Mouse (Mus musculus): ENCODE data around the gene Gjb2. TPM values are rescaled to one million over a fixed set of nuclear protein-coding genes. Genes with fewer than 3 reads are reported as not detected.
"Not testable (repeated sequence)": the region's sequence is repeated elsewhere in the genome, so short reads cannot be mapped to it uniquely, and the experiment has no call there.

The Gjb2 gene
- polyA plus RNA-seq, 1 experiment from 2014 or later = not detected

GRCm38 (mm10) chr14:57095855-57096254 lies 8.6 kb downstream of the Gjb2 start:
- Histone ChIP-seq H3K4me1 (ENCODE audit: control insufficient read depth in 2 of 2, insufficient read depth in 2 of 2, low read length in 2 of 2) (no peaks in the 10 kb centered on the region), H3K27ac (replicated peaks in 1 of 2; ENCODE audit: control insufficient read depth in 1 of 2, insufficient read depth in 1 of 2, low read depth in 2 of 2, low read length in 2 of 2) (no peak overlapping the region), H3K4me3 (ENCODE audit: control insufficient read depth in 1 of 2, insufficient read depth in 1 of 2, low read depth in 1 of 2, low read length in 2 of 2) (no peak overlapping the region), H3K36me3 (ENCODE audit: control insufficient read depth, insufficient read depth, low read length) (no peaks in the 10 kb centered on the region), H3K4me2 (ENCODE audit: low read length) (no peak overlapping the region), H3K9me3 (ENCODE audit: control insufficient read depth, low read length) (no peaks in the 10 kb centered on the region), H3K9ac (ENCODE audit: low read length) (no peak overlapping the region), H3K27me3 (ENCODE audit: control insufficient read depth, insufficient read depth, low read length) (peaks cover 9% of the 10 kb centered on the region)
- ATAC-seq (ENCODE audit: insufficient number of reproducible peaks, insufficient read depth, low FRiP score, low read depth) = no peak
- WGBS = 50% methylated on average over 4 of the region's 4 CpGs

DNA sequence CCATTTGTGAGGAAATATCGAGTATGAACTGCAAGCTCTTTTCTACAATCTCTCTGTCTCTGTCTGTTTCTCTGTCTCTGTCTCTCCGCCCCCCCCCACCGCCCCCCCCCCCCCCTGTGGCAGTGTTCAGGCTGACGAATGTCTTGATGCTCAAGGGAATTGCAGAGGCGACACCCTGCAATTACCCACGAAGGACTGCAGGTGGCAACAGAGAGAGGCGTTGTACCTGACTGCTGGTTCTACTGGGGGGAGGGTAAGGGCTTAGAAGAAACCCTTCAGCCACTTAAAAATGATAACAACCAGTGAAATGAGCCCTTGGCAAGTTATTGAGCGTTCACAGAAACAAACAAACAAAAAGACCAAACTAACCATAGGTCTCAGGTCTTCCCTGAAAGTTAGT lies 11.5 kb downstream of the Gjb2 start:
- no peak for ATAC-seq (ENCODE audit: insufficient number of reproducible peaks, insufficient read depth, low FRiP score, low read depth)
- Histone ChIP-seq H3K36me3 (ENCODE audit: control insufficient read depth, insufficient read depth, low read length) (no peaks in the 10 kb centered on the region), H3K4me3 (ENCODE audit: control insufficient read depth in 1 of 2, insufficient read depth in 1 of 2, low read depth in 1 of 2, low read length in 2 of 2) (no peak overlapping the region), H3K4me1 (ENCODE audit: control insufficient read depth in 2 of 2, insufficient read depth in 2 of 2, low read length in 2 of 2) (no peaks in the 10 kb centered on the region), H3K27me3 (ENCODE audit: control insufficient read depth, insufficient read depth, low read length) (peaks cover 6% of the 10 kb centered on the region), H3K4me2 (ENCODE audit: low read length) (no peak overlapping the region), H3K27ac (replicated peaks in 1 of 2; ENCODE audit: control insufficient read depth in 1 of 2, insufficient read depth in 1 of 2, low read depth in 2 of 2, low read length in 2 of 2) (no peak overlapping the region), H3K9me3 (ENCODE audit: control insufficient read depth, low read length) (no peaks in the 10 kb centered on the region), H3K9ac (ENCODE audit: low read length) (no peak overlapping the region)
- WGBS = 3% methylated on average over 8 of the region's 8 CpGs

GRCm38 (mm10) chr14:57090001-57090400 lies 14.5 kb downstream of the Gjb2 start:
- 65% methylated on average over 2 of the region's 2 CpGs for WGBS
- Histone ChIP-seq H3K9me3 (ENCODE audit: control insufficient read depth, low read length) (no peaks in the 10 kb centered on the region), H3K4me3 (ENCODE audit: control insufficient read depth in 1 of 2, insufficient read depth in 1 of 2, low read depth in 1 of 2, low read length in 2 of 2) (no peak overlapping the region), H3K4me2 (ENCODE audit: low read length) (no peak overlapping the region), H3K4me1 (ENCODE audit: control insufficient read depth in 2 of 2, insufficient read depth in 2 of 2, low read length in 2 of 2) (peaks cover 0 to under 1% of the 10 kb centered on the region in 2 experiments; a peak in 1 of 4 replicates), H3K36me3 (ENCODE audit: control insufficient read depth, insufficient read depth, low read length) (no peaks in the 10 kb centered on the region), H3K27ac (replicated peaks in 1 of 2; ENCODE audit: control insufficient read depth in 1 of 2, insufficient read depth in 1 of 2, low read depth in 2 of 2, low read length in 2 of 2) (no peak overlapping the region), H3K27me3 (ENCODE audit: control insufficient read depth, insufficient read depth, low read length) (peaks cover 5% of the 10 kb centered on the region; the same call in 1 of the 2 replicates), H3K9ac (ENCODE audit: low read length) (no peak overlapping the region)
- ATAC-seq (ENCODE audit: insufficient number of reproducible peaks, insufficient read depth, low FRiP score, low read depth) = no peak

DNA sequence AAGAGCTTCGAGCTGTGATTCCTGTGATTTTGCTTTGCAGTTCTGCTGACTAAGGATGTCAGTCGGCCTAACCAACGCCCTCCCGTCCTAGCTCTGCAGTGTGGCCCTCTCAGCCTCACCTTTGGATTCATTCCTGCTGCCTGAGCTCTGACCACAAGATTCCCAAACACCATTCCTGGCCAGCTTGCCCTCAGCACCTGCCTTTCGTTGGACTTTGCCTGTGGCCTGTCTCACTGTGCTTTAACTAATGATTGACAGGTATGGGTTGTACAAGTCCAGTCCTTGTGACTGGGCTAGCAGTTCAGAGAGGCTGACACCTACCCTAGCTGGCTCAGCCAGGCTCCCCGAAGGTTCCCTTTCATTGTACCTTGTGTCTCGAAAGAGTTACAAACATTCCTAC lies 15.4 kb downstream of the Gjb2 start:
- Histone ChIP-seq H3K4me2 (ENCODE audit: low read length) (no peak overlapping the region), H3K4me1 (ENCODE audit: control insufficient read depth in 2 of 2, insufficient read depth in 2 of 2, low read length in 2 of 2) (peaks cover 0 to 10% of the 10 kb centered on the region in 2 experiments; a peak in 3 of 4 replicates), H3K9me3 (ENCODE audit: control insufficient read depth, low read length) (no peaks in the 10 kb centered on the region), H3K4me3 (ENCODE audit: control insufficient read depth in 1 of 2, insufficient read depth in 1 of 2, low read depth in 1 of 2, low read length in 2 of 2) (no peak overlapping the region), H3K9ac (ENCODE audit: low read length) (no peak overlapping the region), H3K36me3 (ENCODE audit: control insufficient read depth, insufficient read depth, low read length) (no peaks in the 10 kb centered on the region), H3K27ac (replicated peaks in 1 of 2; ENCODE audit: control insufficient read depth in 1 of 2, insufficient read depth in 1 of 2, low read depth in 2 of 2, low read length in 2 of 2) (no peak overlapping the region), H3K27me3 (ENCODE audit: control insufficient read depth, insufficient read depth, low read length) (no peaks in the 10 kb centered on the region)
- no peak for ATAC-seq (ENCODE audit: insufficient number of reproducible peaks, insufficient read depth, low FRiP score, low read depth)
- WGBS = 79% methylated on average over 7 of the region's 7 CpGs

DNA sequence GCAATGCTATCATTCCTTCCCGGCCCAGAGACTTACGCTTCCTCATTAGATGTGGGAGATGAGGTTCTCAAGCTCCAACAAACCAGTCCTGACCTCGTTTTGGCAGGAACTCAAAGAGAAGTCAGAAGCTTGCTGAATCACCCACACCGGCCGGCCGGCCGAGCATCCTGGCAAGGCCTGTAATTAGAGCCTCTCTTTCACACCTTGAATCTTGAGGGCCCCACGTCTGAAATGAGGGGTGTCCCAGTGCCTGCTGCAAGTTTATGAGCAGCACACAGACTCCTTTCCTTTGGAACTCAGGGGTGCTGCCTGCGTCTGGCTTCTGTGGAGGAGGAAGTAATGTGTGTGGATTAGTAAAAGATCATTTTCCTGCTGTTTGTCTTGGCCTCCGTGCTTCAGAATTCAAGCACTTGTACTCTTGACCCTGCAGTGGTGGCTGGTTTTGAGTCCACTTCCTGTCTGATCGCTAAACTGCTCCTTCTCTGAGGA lies 20.3 kb downstream of the Gjb2 start:
- H3K4me3 ChIP-seq (ENCODE audit: control insufficient read depth in 1 of 2, insufficient read depth in 1 of 2, low read depth in 1 of 2, low read length in 2 of 2) = no peak overlapping the region
- no peaks in the 10 kb centered on the region for H3K36me3 ChIP-seq (ENCODE audit: control insufficient read depth, insufficient read depth, low read length)
- WGBS = 44% methylated on average over 11 of the region's 11 CpGs
- no peak overlapping the region for H3K9ac ChIP-seq (ENCODE audit: low read length)
- peak overlapping the region in 1 of 2 experiments; percentile 32; a peak in 1 of 4 replicates for H3K27ac ChIP-seq (replicated peaks in 1 of 2; ENCODE audit: control insufficient read depth in 1 of 2, insufficient read depth in 1 of 2, low read depth in 2 of 2, low read length in 2 of 2)
- H3K4me1 ChIP-seq (ENCODE audit: control insufficient read depth in 2 of 2, insufficient read depth in 2 of 2, low read length in 2 of 2) = peaks cover 3 to 13% of the 10 kb centered on the region in 2 experiments; a peak in 3 of 4 replicates
- peak overlapping the region; percentile 2; the same call in 1 of the 2 replicates for H3K4me2 ChIP-seq (ENCODE audit: low read length)
- no peaks in the 10 kb centered on the region for H3K9me3 ChIP-seq (ENCODE audit: control insufficient read depth, low read length)
- H3K27me3 ChIP-seq (ENCODE audit: control insufficient read depth, insufficient read depth, low read length) = no peaks in the 10 kb centered on the region
- ATAC-seq (ENCODE audit: insufficient number of reproducible peaks, insufficient read depth, low FRiP score, low read depth) = no peak

DNA sequence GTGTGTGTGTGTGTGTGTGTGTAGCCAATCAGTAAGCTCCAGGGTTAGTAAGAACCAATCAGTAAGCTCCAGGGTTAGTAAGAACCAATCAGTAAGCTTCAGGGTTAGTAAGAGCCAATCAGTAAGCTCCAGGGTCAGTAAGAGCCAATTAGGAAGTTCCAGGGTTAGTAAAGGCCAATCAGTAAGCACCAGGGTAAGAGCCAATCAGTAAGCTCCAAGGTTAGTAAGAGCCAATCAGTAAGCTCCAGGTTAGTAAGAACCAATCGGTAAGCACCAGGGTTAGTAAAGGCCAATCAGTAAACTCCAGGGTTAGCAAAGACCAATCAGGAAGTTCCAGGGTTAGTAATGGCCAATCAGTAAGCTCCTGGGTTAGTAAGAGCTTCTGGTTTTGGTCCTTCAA lies 21.6 kb downstream of the Gjb2 start:
- Histone ChIP-seq H3K36me3 (ENCODE audit: control insufficient read depth, insufficient read depth, low read length) (no peaks in the 10 kb centered on the region), H3K9ac (ENCODE audit: low read length) (no peak overlapping the region), H3K4me1 (ENCODE audit: control insufficient read depth in 2 of 2, insufficient read depth in 2 of 2, low read length in 2 of 2) (peaks cover 3 to 13% of the 10 kb centered on the region in 2 experiments; a peak in 3 of 4 replicates), H3K4me3 (ENCODE audit: control insufficient read depth in 1 of 2, insufficient read depth in 1 of 2, low read depth in 1 of 2, low read length in 2 of 2) (no peak overlapping the region), H3K27me3 (ENCODE audit: control insufficient read depth, insufficient read depth, low read length) (no peaks in the 10 kb centered on the region), H3K27ac (replicated peaks in 1 of 2; ENCODE audit: control insufficient read depth in 1 of 2, insufficient read depth in 1 of 2, low read depth in 2 of 2, low read length in 2 of 2) (no peak overlapping the region), H3K4me2 (ENCODE audit: low read length) (no peak overlapping the region), H3K9me3 (ENCODE audit: control insufficient read depth, low read length) (0 out of 2 replicates have a peak, but pooled peaks cover 2% of the 10 kb centered on the region)
- 92% methylated on average over 1 of the region's 1 CpGs for WGBS
- ATAC-seq (ENCODE audit: insufficient number of reproducible peaks, insufficient read depth, low FRiP score, low read depth) = no peak

- no peak for ATAC-seq (ENCODE audit: insufficient number of reproducible peaks, insufficient read depth, low FRiP score, low read depth)
- no peak overlapping the region for H3K4me3 ChIP-seq (ENCODE audit: control insufficient read depth in 1 of 2, insufficient read depth in 1 of 2, low read depth in 1 of 2, low read length in 2 of 2)
- no peak overlapping the region for H3K27ac ChIP-seq (replicated peaks in 1 of 2; ENCODE audit: control insufficient read depth in 1 of 2, insufficient read depth in 1 of 2, low read depth in 2 of 2, low read length in 2 of 2)
- H3K27me3 ChIP-seq (ENCODE audit: control insufficient read depth, insufficient read depth, low read length) = no peaks in the 10 kb centered on the region
- no peaks in the 10 kb centered on the region for H3K4me1 ChIP-seq (ENCODE audit: control insufficient read depth in 2 of 2, insufficient read depth in 2 of 2, low read length in 2 of 2)
- H3K9me3 ChIP-seq (ENCODE audit: control insufficient read depth, low read length) = 0 out of 2 replicates have a peak, but pooled peaks cover 2% of the 10 kb centered on the region
- H3K36me3 ChIP-seq (ENCODE audit: control insufficient read depth, insufficient read depth, low read length) = no peaks in the 10 kb centered on the region
- WGBS = 79% methylated on average over 6 of the region's 6 CpGs
- H3K9ac ChIP-seq (ENCODE audit: low read length) = no peak overlapping the region
- H3K4me2 ChIP-seq (ENCODE audit: low read length) = no peak overlapping the region
These were observed 29.0 kb downstream of the Gjb2 start for GRCm38 (mm10) chr14:57075537-57075936.

- ATAC-seq (ENCODE audit: insufficient number of reproducible peaks, insufficient read depth, low FRiP score, low read depth); H3K27me3 ChIP-seq (ENCODE audit: control insufficient read depth, insufficient read depth, low read length); H3K9me3 ChIP-seq (ENCODE audit: control insufficient read depth, low read length); H3K27ac ChIP-seq (replicated peaks in 1 of 2; ENCODE audit: control insufficient read depth in 1 of 2, insufficient read depth in 1 of 2, low read depth in 2 of 2, low read length in 2 of 2); H3K4me3 ChIP-seq (ENCODE audit: control insufficient read depth in 1 of 2, insufficient read depth in 1 of 2, low read depth in 1 of 2, low read length in 2 of 2); H3K9ac ChIP-seq (ENCODE audit: low read length); H3K4me2 ChIP-seq (ENCODE audit: low read length); H3K4me1 ChIP-seq (ENCODE audit: control insufficient read depth in 2 of 2, insufficient read depth in 2 of 2, low read length in 2 of 2); H3K36me3 ChIP-seq (ENCODE audit: control insufficient read depth, insufficient read depth, low read length): not testable (repeated sequence)
- 0% methylated on average over 2 of the region's 2 CpGs for WGBS
These were observed 34.6 kb downstream of the Gjb2 start for GRCm38 (mm10) chr14:57069906-57070305.

All from heart, embryonic 14.5 days (tissue).